Mouse (Mus musculus) intestine, embryonic 16.5 days (tissue): ENCODE data around the gene Fkbp7. TPM values are rescaled to one million over a fixed set of nuclear protein-coding genes. Genes with fewer than 3 reads are reported as not detected.

ENCODE experiments used
- ATAC-seq: fragments of 200-750 bp; cut with Nextera tagmentation; 2 replicates; pipeline ENCODE4 v1.8.0; 2017; ENCODE audit warnings: moderate TSS enrichment, moderate library complexity
- H3K27ac ChIP-seq: fragments of 300-500 bp; sonication (generic); 2 replicates; pipeline ENCODE4 v1.5.1; 2014; ENCODE audit warnings: mild to moderate bottlenecking, low read length
- H3K27me3 ChIP-seq: fragments of 300-500 bp; sonication (generic); replicated peaks from 2 replicates; pipeline ENCODE4 v1.6.1; 2014; ENCODE audit warnings: low read length, control low read depth, mixed read lengths; ENCODE audit not compliant: control insufficient read depth, insufficient read depth
- H3K36me3 ChIP-seq: fragments of 300-500 bp; sonication (generic); 2 replicates; pipeline ENCODE4 v1.6.1; 2014; ENCODE audit warnings: low read length, control low read depth; ENCODE audit not compliant: control insufficient read depth, insufficient read depth
- H3K4me1 ChIP-seq: fragments of 300-500 bp; sonication (generic); 2 replicates; pipeline ENCODE4 v1.6.1; 2014; ENCODE audit warnings: low read length, control low read depth, mixed read lengths; ENCODE audit not compliant: control insufficient read depth, insufficient read depth
- H3K4me2 ChIP-seq: fragments of 300-500 bp; sonication (generic); 2 replicates; pipeline ENCODE4 v1.6.1; 2014; ENCODE audit warnings: low read depth, low read length, control low read depth
- H3K4me3 ChIP-seq: fragments of 300-500 bp; sonication (generic); 2 replicates; pipeline ENCODE4 v1.5.1; 2014; ENCODE audit warnings: mild to moderate bottlenecking, low read length
- H3K9ac ChIP-seq: fragments of 300-500 bp; sonication (generic); 2 replicates; pipeline ENCODE4 v1.6.1; 2014; ENCODE audit warnings: low read depth, low read length
- H3K9me3 ChIP-seq: fragments of 300-500 bp; sonication (generic); 2 replicates; pipeline ENCODE4 v1.6.1; 2016; ENCODE audit warnings: low read length, control low read depth; ENCODE audit not compliant: control insufficient read depth
- WGBS: fragments of 180-500 bp; shearing (Covaris S2); extraction: QIAGEN DNeasy Blood & Tissue Kit; methylation state at CpG from one replicate; pipeline ENCODE4 v1.1.7; 2014; 5-methylcytosine and 5-hydroxymethylcytosine counted together
- polyA plus RNA-seq: library from polyadenylated mRNA; unstranded; fragments of >200 nt; fragmentation: Nextera tagmentation; extraction: Ambion mirVana; gene quantifications from 2 replicates; pipeline ENCODE4 v1.2.1, GENCODE M21; 2015

Gene Fkbp7
- 42.7 and 44.5 TPM in 2 replicates for polyA plus RNA-seq

DNA sequence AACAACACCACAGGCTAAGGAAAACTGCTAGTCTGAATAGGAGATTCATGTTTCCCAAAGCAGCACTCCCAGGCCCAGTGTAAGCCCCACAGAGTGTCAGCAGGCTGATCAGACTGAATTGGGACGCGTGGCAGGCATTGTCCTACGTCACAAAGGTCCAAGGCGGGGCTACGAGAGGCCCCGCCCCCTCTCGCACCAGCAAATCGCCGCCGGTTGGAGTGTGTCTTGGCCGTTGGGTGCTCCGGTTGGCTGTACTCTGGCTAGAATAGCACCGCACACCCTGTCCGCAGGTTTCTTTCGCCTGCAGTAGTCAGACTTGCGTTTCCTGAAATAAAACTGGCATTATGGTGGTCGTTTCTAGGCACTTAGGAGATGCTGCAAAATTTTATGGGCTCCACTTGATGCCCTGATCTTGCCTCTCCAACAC lies at the start of gene Fkbp7:
Fkbp7 (minus strand) TSS at position 151 of the 427 bp plus-strand sequence.
- H3K27ac ChIP-seq: peak within 1 kb of the TSS; percentile 69
- H3K27me3 ChIP-seq: no peaks in the 10 kb centered on the region
- ATAC-seq: peak; percentile 88
- H3K9me3 ChIP-seq: no peaks in the 10 kb centered on the region
- H3K36me3 ChIP-seq: no peaks in the 10 kb centered on the region; the same call in 1 of the 2 replicates
- peak within 1 kb of the TSS; percentile 70 for H3K4me2 ChIP-seq
- H3K4me1 ChIP-seq: peaks cover 20% of the 10 kb centered on the region
- WGBS: under 1% methylated on average over 17 of the region's 17 CpGs
- H3K9ac ChIP-seq: peak within 1 kb of the TSS; percentile 67
- H3K4me3 ChIP-seq: peak within 1 kb of the TSS; percentile 58

DNA sequence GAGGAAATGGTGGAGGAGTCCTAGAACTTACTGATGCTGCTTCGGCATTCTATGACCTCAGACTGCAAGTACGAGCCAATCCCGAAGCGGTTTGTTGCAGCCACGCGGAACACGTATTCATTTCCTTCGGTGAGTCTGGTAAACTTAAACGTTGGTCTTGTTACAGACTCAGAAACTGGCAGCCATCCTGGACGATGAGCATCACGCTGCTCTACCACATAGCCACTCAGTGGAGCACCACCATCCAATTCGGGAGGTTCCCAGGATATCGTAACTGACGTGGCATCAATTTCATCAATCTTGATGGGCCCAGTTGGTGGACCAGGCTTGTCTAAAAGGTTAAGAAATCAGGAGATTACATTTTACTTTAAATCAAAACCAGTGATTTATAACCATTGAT lies 46.7 kb upstream of the Fkbp7 start:
- 95% methylated on average over 14 of the region's 14 CpGs for WGBS
- Histone ChIP-seq H3K36me3 (no peaks in the 10 kb centered on the region; the same call in 1 of the 2 replicates), H3K9ac (no peak overlapping the region)

GRCm38 (mm10) chr2:76714984-76715383 lies 42.1 kb upstream of the Fkbp7 start:
- no peak for ATAC-seq
- 60% methylated on average over 8 of the region's 8 CpGs for WGBS

More for the DNA sequence above, 46.7 kb upstream of the Fkbp7 start:
- H3K27me3 ChIP-seq: no peaks in the 10 kb centered on the region
- ATAC-seq: no peak
- H3K4me1 ChIP-seq: no peaks in the 10 kb centered on the region
- H3K4me2 ChIP-seq: no peak overlapping the region
- no peaks in the 10 kb centered on the region for H3K9me3 ChIP-seq
- no peak overlapping the region for H3K27ac ChIP-seq
- no peak overlapping the region for H3K4me3 ChIP-seq

DNA sequence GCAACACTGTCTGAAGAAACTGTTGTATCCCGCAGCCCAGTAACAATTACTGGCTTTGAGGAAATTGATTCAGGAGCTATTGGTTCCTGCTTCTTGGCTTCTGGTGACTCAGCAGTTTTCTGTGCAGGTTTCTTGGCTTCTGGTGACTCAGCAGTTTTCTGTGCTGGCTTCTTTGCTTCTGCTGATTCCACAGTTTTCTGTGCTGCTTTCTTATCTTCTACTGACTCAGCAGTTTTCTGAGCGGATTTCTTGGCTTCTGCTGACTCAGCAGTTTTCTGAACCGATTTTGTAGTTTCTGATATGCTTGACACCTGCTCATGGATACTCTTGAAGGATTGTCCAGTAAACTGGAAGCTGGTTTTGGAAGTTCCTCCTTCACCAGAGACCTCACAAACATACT lies 35.6 kb upstream of the Fkbp7 start:
- no peak overlapping the region for H3K4me3 ChIP-seq
- no peak overlapping the region for H3K9ac ChIP-seq
- no peaks in the 10 kb centered on the region for H3K27me3 ChIP-seq
- H3K4me2 ChIP-seq: no peak overlapping the region
- no peaks in the 10 kb centered on the region for H3K4me1 ChIP-seq
- no peak for ATAC-seq
- H3K36me3 ChIP-seq: no peaks in the 10 kb centered on the region
- H3K9me3 ChIP-seq: peaks cover 9% of the 10 kb centered on the region; the same call in 1 of the 2 replicates
- 89% methylated on average over 3 of the region's 3 CpGs for WGBS
- no peak overlapping the region for H3K27ac ChIP-seq

More at GRCm38 (mm10) chr2:76714984-76715383, 42.1 kb upstream of the Fkbp7 start:
- Histone ChIP-seq H3K4me3 (no peak overlapping the region), H3K4me1 (no peaks in the 10 kb centered on the region), H3K9me3 (peaks cover 9% of the 10 kb centered on the region; the same call in 1 of the 2 replicates), H3K36me3 (no peaks in the 10 kb centered on the region; the same call in 1 of the 2 replicates), H3K27me3 (no peaks in the 10 kb centered on the region), H3K9ac (no peak overlapping the region), H3K4me2 (no peak overlapping the region), H3K27ac (no peak overlapping the region)

DNA sequence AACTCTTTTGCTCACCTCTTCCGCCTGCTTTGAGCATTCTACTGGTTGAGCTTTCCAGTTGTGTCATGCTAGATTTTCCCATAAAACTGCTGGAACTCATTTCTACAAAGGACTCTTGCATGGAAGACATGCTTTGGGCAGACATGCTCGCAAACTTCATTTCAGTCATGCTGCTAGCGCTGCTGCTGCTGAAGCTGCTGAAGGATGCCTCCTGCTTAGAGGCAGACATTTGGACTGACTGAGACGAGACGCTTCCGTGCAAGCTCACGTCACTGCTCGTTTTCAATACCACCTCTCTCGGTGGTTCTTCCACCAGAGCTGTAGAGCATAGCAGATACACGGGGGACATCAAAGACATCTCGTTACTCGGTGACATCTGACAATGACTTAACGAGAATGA lies 32.7 kb upstream of the Fkbp7 start:
- Histone ChIP-seq H3K9ac (no peak overlapping the region), H3K4me3 (no peak overlapping the region), H3K36me3 (no peaks in the 10 kb centered on the region), H3K4me2 (no peak overlapping the region), H3K27me3 (no peaks in the 10 kb centered on the region), H3K27ac (no peak overlapping the region), H3K4me1 (no peaks in the 10 kb centered on the region), H3K9me3 (peaks cover 6% of the 10 kb centered on the region; the same call in 1 of the 2 replicates)
- 93% methylated on average over 13 of the region's 13 CpGs for WGBS
- ATAC-seq: no peak

GRCm38 (mm10) chr2:76702751-76703150 lies 29.8 kb upstream of the Fkbp7 start:
- Histone ChIP-seq H3K36me3 (0 out of 2 replicates have a peak, but pooled peaks cover 4% of the 10 kb centered on the region), H3K4me1 (no peaks in the 10 kb centered on the region), H3K9ac (no peak overlapping the region), H3K27ac (no peak overlapping the region), H3K9me3 (no peaks in the 10 kb centered on the region), H3K4me3 (no peak overlapping the region), H3K27me3 (no peaks in the 10 kb centered on the region), H3K4me2 (no peak overlapping the region)
- ATAC-seq: no peak
- WGBS: 81% methylated on average over 5 of the region's 5 CpGs

DNA sequence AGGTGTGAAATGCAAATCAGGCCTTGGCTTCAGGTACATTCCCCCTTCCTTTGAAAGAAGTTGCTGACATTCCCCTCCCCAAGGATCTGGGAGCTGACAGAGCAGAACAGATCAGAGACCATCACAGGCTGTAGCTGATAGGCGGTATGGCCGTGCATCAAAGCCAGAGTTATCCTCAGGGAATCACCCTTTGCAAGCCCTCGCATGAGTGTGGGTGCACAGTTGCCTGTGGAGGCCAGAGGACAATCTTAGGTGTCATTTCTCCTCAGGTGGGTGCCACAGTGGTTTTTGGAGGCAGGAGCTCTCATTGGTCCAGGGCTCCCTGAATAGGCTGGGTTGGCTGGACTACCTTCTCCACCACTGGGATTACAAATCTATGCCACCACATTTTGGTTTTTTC lies 29.3 kb upstream of the Fkbp7 start:
- H3K27me3 ChIP-seq: no peaks in the 10 kb centered on the region
- no peaks in the 10 kb centered on the region for H3K4me1 ChIP-seq
- H3K36me3 ChIP-seq: 0 out of 2 replicates have a peak, but pooled peaks cover 4% of the 10 kb centered on the region
- no peak overlapping the region for H3K4me3 ChIP-seq
- no peak overlapping the region for H3K9ac ChIP-seq
- H3K9me3 ChIP-seq: no peaks in the 10 kb centered on the region
- H3K4me2 ChIP-seq: no peak overlapping the region
- ATAC-seq: no peak
- H3K27ac ChIP-seq: no peak overlapping the region
- 81% methylated on average over 3 of the region's 3 CpGs for WGBS

DNA sequence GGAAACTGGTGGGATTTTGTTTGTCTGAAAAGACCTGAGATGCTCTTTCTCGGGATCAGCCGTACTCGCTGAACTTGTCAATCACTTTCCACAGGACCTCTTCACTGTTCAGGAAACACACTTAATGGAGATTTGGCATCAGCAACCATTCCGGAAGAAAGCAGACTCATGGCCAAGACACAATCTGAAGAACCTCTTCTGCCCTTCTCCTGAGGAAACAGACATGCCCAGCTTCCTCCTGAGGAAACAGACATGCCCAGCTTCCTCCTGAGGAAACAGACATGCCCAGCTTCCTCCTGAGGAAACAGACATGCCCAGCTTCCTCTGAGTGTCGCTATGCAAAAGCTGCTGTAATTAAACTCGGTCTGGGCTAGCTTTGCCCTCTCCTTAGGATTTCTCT lies 22.4 kb upstream of the Fkbp7 start:
- Histone ChIP-seq H3K9ac (no peak overlapping the region), H3K36me3 (0 out of 2 replicates have a peak, but pooled peaks cover 13% of the 10 kb centered on the region), H3K4me2 (no peak overlapping the region), H3K4me3 (no peak overlapping the region), H3K27me3 (no peaks in the 10 kb centered on the region), H3K27ac (no peak overlapping the region), H3K9me3 (no peaks in the 10 kb centered on the region), H3K4me1 (no peaks in the 10 kb centered on the region)
- ATAC-seq: no peak
- 78% methylated on average over 6 of the region's 6 CpGs for WGBS

DNA sequence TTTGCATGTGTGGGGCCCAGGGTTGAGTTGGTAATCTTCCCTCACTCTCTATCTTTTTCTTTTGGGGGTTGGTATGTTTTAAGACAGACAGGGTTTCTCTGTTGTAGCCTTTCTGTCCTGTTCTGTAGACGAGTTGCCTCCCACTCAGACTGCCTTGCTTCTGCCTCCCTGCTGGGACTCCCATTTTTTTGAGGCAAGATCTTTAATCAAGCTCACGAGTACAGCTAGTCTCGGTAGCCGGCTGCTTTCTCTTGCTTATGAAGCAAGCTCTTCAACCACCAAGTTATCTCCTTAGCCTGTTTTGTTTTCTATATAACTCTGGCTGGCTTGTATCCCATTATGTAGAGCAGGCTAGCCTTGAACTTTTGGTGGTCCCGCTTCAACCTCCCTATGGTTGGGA lies 20.8 kb upstream of the Fkbp7 start:
- WGBS: 89% methylated on average over 5 of the region's 5 CpGs
- no peak overlapping the region for H3K27ac ChIP-seq
- 0 out of 2 replicates have a peak, but pooled peaks cover 12% of the 10 kb centered on the region for H3K36me3 ChIP-seq
- no peaks in the 10 kb centered on the region for H3K9me3 ChIP-seq
- no peaks in the 10 kb centered on the region for H3K27me3 ChIP-seq
- no peaks in the 10 kb centered on the region for H3K4me1 ChIP-seq
- ATAC-seq: no peak
- no peak overlapping the region for H3K9ac ChIP-seq
- H3K4me3 ChIP-seq: no peak overlapping the region
- H3K4me2 ChIP-seq: no peak overlapping the region
